Mouse (Mus musculus) left cerebral cortex, postnatal 4 days (tissue): ENCODE measurements at regions not wholly inside any gene's neighbourhood (a gene's known extent, or its start where the extent isn't known, plus 50 kb on each side); places are given as distances from the start of the nearest gene placed in this dataset.

Experiments
- DNase-seq: peaks from one replicate; pipeline ENCODE4 v3.0.0-alpha.2; 2022
- intact Hi-C: fragments of 180-260 bp; cut with DNase I; formaldehyde crosslinking; loops from one replicate; pipeline ENCODE4 v1.15.1; 2025

- DNase-seq = no peak
- intact Hi-C loops = no loop called here
These were observed 684.9 kb upstream of the Adgrl4 start for GRCm38 (mm10) chr3:150752787-150753186.

GRCm38 (mm10) chr3:150759854-150760253 is 677.8 kb upstream of the Adgrl4 start:
- intact Hi-C loops = no loop called here
- no peak for DNase-seq

- intact Hi-C loops = no loop called here
- no peak for DNase-seq
These were observed 653.1 kb upstream of the Adgrl4 start for GRCm38 (mm10) chr3:150784576-150784975.

- DNase-seq = no peak
- intact Hi-C loops = no loop called here
These were observed 619.9 kb upstream of the Adgrl4 start for GRCm38 (mm10) chr3:150817807-150818206.

- DNase-seq = peak; percentile 6
- intact Hi-C loops = no loop called here
These were observed 618.3 kb upstream of the Adgrl4 start for GRCm38 (mm10) chr3:150819369-150819768.

- intact Hi-C loops = no loop called here
- DNase-seq = peak; percentile 40
These were observed 617.6 kb upstream of the Adgrl4 start for GRCm38 (mm10) chr3:150820039-150820438.

- intact Hi-C loops = no loop called here
These were observed 591.7 kb upstream of the Adgrl4 start for GRCm38 (mm10) chr3:150846029-150846428.

GRCm38 (mm10) chr3:150852107-150852506 is 585.6 kb upstream of the Adgrl4 start:
- no peak for DNase-seq
- intact Hi-C loops = no loop called here

More at GRCm38 (mm10) chr3:150846029-150846428, 591.7 kb upstream of the Adgrl4 start:
- DNase-seq = no peak

- no peak for DNase-seq
- intact Hi-C loops = no loop called here
These were observed 541.0 kb upstream of the Adgrl4 start for GRCm38 (mm10) chr3:150896668-150897067.

GRCm38 (mm10) chr3:150910091-150910490 is 527.6 kb upstream of the Adgrl4 start:
- intact Hi-C loops = no loop called here
- DNase-seq = no peak

GRCm38 (mm10) chr3:150954897-150955296 is 482.8 kb upstream of the Adgrl4 start:
- no peak for DNase-seq
- intact Hi-C loops = no loop called here

GRCm38 (mm10) chr3:150999652-151000051 is 438.0 kb upstream of the Adgrl4 start:
- DNase-seq = no peak
- intact Hi-C loops = loop anchor here (10.0 kb wide), 1 partner anchor 565 kb away; no protein-coding TSS in a partner anchor

GRCm38 (mm10) chr3:151000217-151000616 is 437.5 kb upstream of the Adgrl4 start:
- intact Hi-C loops = loop anchor here (10.0 kb wide), 1 partner anchor 565 kb away; no protein-coding TSS in a partner anchor
- no peak for DNase-seq

- peak; percentile 44 for DNase-seq
- intact Hi-C loops = loop anchor here (10.0 kb wide), 1 partner anchor 563 kb away; no protein-coding TSS in a partner anchor
These were observed 435.7 kb upstream of the Adgrl4 start for GRCm38 (mm10) chr3:151001881-151002412.

- intact Hi-C loops = loop anchor here (10.0 kb wide), 1 partner anchor 561 kb away; no protein-coding TSS in a partner anchor
- no peak for DNase-seq
These were observed 434.2 kb upstream of the Adgrl4 start for GRCm38 (mm10) chr3:151003524-151003923.

- intact Hi-C loops = loop anchor here (10.0 kb wide), 1 partner anchor 561 kb away; no protein-coding TSS in a partner anchor
- no peak for DNase-seq
These were observed 433.7 kb upstream of the Adgrl4 start for GRCm38 (mm10) chr3:151003990-151004389.

GRCm38 (mm10) chr3:151020014-151020413 is 417.7 kb upstream of the Adgrl4 start:
- DNase-seq = no peak
- intact Hi-C loops = no loop called here

GRCm38 (mm10) chr3:151057491-151057890 is 380.2 kb upstream of the Adgrl4 start:
- no peak for DNase-seq
- intact Hi-C loops = no loop called here

GRCm38 (mm10) chr3:151072322-151072721 is 365.4 kb upstream of the Adgrl4 start:
- intact Hi-C loops = no loop called here
- DNase-seq = no peak

- intact Hi-C loops = no loop called here
- no peak for DNase-seq
These were observed 320.9 kb upstream of the Adgrl4 start for GRCm38 (mm10) chr3:151116831-151117230.

- DNase-seq = peak; percentile 20
- intact Hi-C loops = no loop called here
These were observed 320.1 kb upstream of the Adgrl4 start for GRCm38 (mm10) chr3:151117583-151118041.

GRCm38 (mm10) chr3:151124131-151124530 is 313.6 kb upstream of the Adgrl4 start:
- no peak for DNase-seq
- intact Hi-C loops = no loop called here

GRCm38 (mm10) chr3:151146889-151147288 is 290.8 kb upstream of the Adgrl4 start:
- intact Hi-C loops = no loop called here
- DNase-seq = no peak
